Mouse (Mus musculus) bone marrow, adult 2 months (tissue): ENCODE measurements around the gene Map3k14.

Source experiments
- CTCF ChIP-seq: fragments of 200-500 bp; IDR thresholded peaks from 2 replicates; pipeline ENCODE4 v1.5.1; 2011; ENCODE audit warnings: low read length, control low read depth; ENCODE audit not compliant: control insufficient read depth, insufficient read depth
- POLR2A ChIP-seq: fragments of 200-500 bp; IDR thresholded peaks from 2 replicates; pipeline ENCODE4 v1.6.1; 2011; ENCODE audit warnings: low read depth, mild to moderate bottlenecking, control low read depth, low read length, borderline replicate concordance; ENCODE audit not compliant: control insufficient read depth

GRCm38 (mm10) chr11:103173771-103174344 is 93.4 kb downstream of the Map3k14 start:
- TF ChIP-seq CTCF, result no peak
- no peak for TF ChIP-seq POLR2A
